Mouse (Mus musculus) heart, postnatal 25 days (tissue): ENCODE results near the gene Msrb1. TPM values are rescaled to one million over a fixed set of nuclear protein-coding genes. Genes with fewer than 3 reads are reported as not detected.

Source experiments
- DNase-seq: peaks from one replicate; pipeline ENCODE4 v3.0.0; 2022; ENCODE audit warnings: low spot score
- intact Hi-C: fragments of 180-260 bp; cut with DNase I; formaldehyde crosslinking; loops from one replicate; pipeline ENCODE4 v1.15.1; 2025
- total RNA-seq, 2 experiments: library from RNA; stranded (reverse); gene quantifications; 2 replicates each; pipeline ENCODE4 v1.2.3; 2021

Gene Msrb1
- total RNA-seq, result 100 to 1,000 TPM; 191 to 194 TPM

- DNase-seq, result peak; percentile 98
- intact Hi-C loops, result loop anchor here (5.0 to 10.0 kb wide), 2 partner anchors 151 to 538 kb away; partner anchors contain the start of genes Nubp2, Spsb3 and Ube2i
Observed at GRCm38 (mm10) chr17:24736330-24737051, at the start of gene Msrb1. TSS of gene Msrb1 (plus strand) at chr17:24736642.

GRCm38 (mm10) chr17:24687146-24687595 lies 49.3 kb upstream of the Msrb1 start:
- intact Hi-C loops, result no loop called here
- no peak for DNase-seq

GRCm38 (mm10) chr17:24687599-24687998 lies 48.8 kb upstream of the Msrb1 start:
- intact Hi-C loops, result no loop called here
- no peak for DNase-seq

GRCm38 (mm10) chr17:24689251-24690081 lies 47.0 kb upstream of the Msrb1 start, which contains the start of gene Syngr3:
TSS of gene Syngr3 (minus strand) at chr17:24689955.
- no peak for DNase-seq
- intact Hi-C loops, result no loop called here

- DNase-seq, result no peak
- intact Hi-C loops, result no loop called here
Observed at GRCm38 (mm10) chr17:24692385-24692784, 44.1 kb upstream of the Msrb1 start.

GRCm38 (mm10) chr17:24695326-24696010 lies 41.0 kb upstream of the Msrb1 start:
- no peak for DNase-seq

GRCm38 (mm10) chr17:24696011-24696697 lies 40.3 kb upstream of the Msrb1 start, which contains the start of the genes Gfer and Noxo1:
TSS of gene Gfer (minus strand) at chr17:24696156.
TSS of gene Noxo1 (plus strand) at chr17:24696234.
- intact Hi-C loops, result no loop called here
- DNase-seq, result peak; percentile 79

More at GRCm38 (mm10) chr17:24695326-24696010, 41.0 kb upstream of the Msrb1 start:
- intact Hi-C loops, result no loop called here

- intact Hi-C loops, result no loop called here
- no peak for DNase-seq
Observed at GRCm38 (mm10) chr17:24697985-24698384, 38.5 kb upstream of the Msrb1 start.

GRCm38 (mm10) chr17:24698715-24699114 lies 37.7 kb upstream of the Msrb1 start:
- intact Hi-C loops, result no loop called here

GRCm38 (mm10) chr17:24699473-24699872 lies 37.0 kb upstream of the Msrb1 start:
- intact Hi-C loops, result no loop called here
- DNase-seq, result no peak

More at GRCm38 (mm10) chr17:24698715-24699114, 37.7 kb upstream of the Msrb1 start:
- DNase-seq, result no peak

- DNase-seq, result no peak
- intact Hi-C loops, result no loop called here
Observed at GRCm38 (mm10) chr17:24701251-24701650, 35.2 kb upstream of the Msrb1 start.

- intact Hi-C loops, result no loop called here
- DNase-seq, result no peak
Observed at GRCm38 (mm10) chr17:24705821-24706220, 30.6 kb upstream of the Msrb1 start.

GRCm38 (mm10) chr17:24706982-24707800 lies 29.3 kb upstream of the Msrb1 start, which contains the start of gene Tbl3:
TSS of gene Tbl3 (minus strand) at chr17:24707660.
- intact Hi-C loops, result loop anchor here (1.0 kb wide), 1 partner anchor 31 kb away; no protein-coding TSS in a partner anchor
- peak; percentile 85 for DNase-seq

GRCm38 (mm10) chr17:24707801-24708425 lies 28.5 kb upstream of the Msrb1 start:
- DNase-seq, result no peak
- intact Hi-C loops, result loop anchor here (1.0 kb wide), 1 partner anchor 32 kb away; no protein-coding TSS in a partner anchor

GRCm38 (mm10) chr17:24708646-24709045 lies 27.8 kb upstream of the Msrb1 start:
- intact Hi-C loops, result no loop called here
- DNase-seq, result no peak

- intact Hi-C loops, result loop anchor here (5.0 kb wide), 1 partner anchor 188 kb away; the partner anchor contains the start of gene Traf7
- DNase-seq, result no peak
Observed at GRCm38 (mm10) chr17:24715556-24715955, 20.9 kb upstream of the Msrb1 start.

- intact Hi-C loops, result loop anchor here (5.0 kb wide), 1 partner anchor 189 kb away; the partner anchor contains the start of gene Traf7
- DNase-seq, result no peak
Observed at GRCm38 (mm10) chr17:24716166-24716682, 20.2 kb upstream of the Msrb1 start.
